Mouse (Mus musculus): ENCODE data around the gene Cdc34. TPM values are rescaled to one million over a fixed set of nuclear protein-coding genes. Genes with fewer than 3 reads are reported as not detected.

The Cdc34 gene
- polyA plus RNA-seq, 1 experiment from 2014 or later, result 73.1 TPM

GRCm38 (mm10) chr10:79688720-79689119, 6.7 kb downstream of the Cdc34 start, which contains the start of gene Gzmm:
Gene Gzmm (plus strand): TSS chr10:79689020.
- Histone ChIP-seq H3K4me1 (ENCODE audit: control insufficient read depth, insufficient read depth, low read length) (peaks cover 5% of the 10 kb centered on the region), H3K27ac (ENCODE audit: low read length) (no peak within 1 kb of the TSS), H3K36me3 (ENCODE audit: control insufficient read depth, insufficient read depth, low read length) (peaks cover 29% of the 10 kb centered on the region), H3K4me2 (ENCODE audit: low read length) (no peak within 1 kb of the TSS), H3K9me3 (replicated peaks; ENCODE audit: control insufficient read depth, low read length, poor library complexity, severe bottlenecking) (no peaks in the 10 kb centered on the region), H3K9ac (ENCODE audit: low read depth, low read length) (no peak within 1 kb of the TSS), H3K4me3 (ENCODE audit: low read depth, low read length) (no peak within 1 kb of the TSS), H3K27me3 (ENCODE audit: control insufficient read depth, insufficient read depth, low read depth, low read length) (no peaks in the 10 kb centered on the region)
- ATAC-seq, result no peak
- 81% methylated on average over 4 of the region's 4 CpGs for WGBS

- Histone ChIP-seq H3K27ac (ENCODE audit: low read length) (no peak overlapping the region), H3K36me3 (ENCODE audit: control insufficient read depth, insufficient read depth, low read length) (peaks cover 28% of the 10 kb centered on the region), H3K9me3 (replicated peaks; ENCODE audit: control insufficient read depth, low read length, poor library complexity, severe bottlenecking) (no peaks in the 10 kb centered on the region), H3K27me3 (ENCODE audit: control insufficient read depth, insufficient read depth, low read depth, low read length) (no peaks in the 10 kb centered on the region), H3K4me1 (ENCODE audit: control insufficient read depth, insufficient read depth, low read length) (peaks cover under 1% of the 10 kb centered on the region; the same call in 1 of the 2 replicates), H3K4me2 (ENCODE audit: low read length) (no peak overlapping the region), H3K9ac (ENCODE audit: low read depth, low read length) (no peak overlapping the region), H3K4me3 (ENCODE audit: low read depth, low read length) (no peak overlapping the region)
- 92% methylated on average over 3 of the region's 3 CpGs for WGBS
- no peak for ATAC-seq
These were observed 7.2 kb downstream of the Cdc34 start for GRCm38 (mm10) chr10:79689178-79689577.

GRCm38 (mm10) chr10:79691986-79692548, 10.1 kb downstream of the Cdc34 start:
- Histone ChIP-seq H3K27me3 (ENCODE audit: control insufficient read depth, insufficient read depth, low read depth, low read length) (no peaks in the 10 kb centered on the region), H3K9ac (ENCODE audit: low read depth, low read length) (no peak overlapping the region), H3K4me3 (ENCODE audit: low read depth, low read length) (no peak overlapping the region), H3K9me3 (replicated peaks; ENCODE audit: control insufficient read depth, low read length, poor library complexity, severe bottlenecking) (no peaks in the 10 kb centered on the region), H3K4me1 (ENCODE audit: control insufficient read depth, insufficient read depth, low read length) (no peaks in the 10 kb centered on the region), H3K36me3 (ENCODE audit: control insufficient read depth, insufficient read depth, low read length) (peaks cover 16% of the 10 kb centered on the region), H3K27ac (ENCODE audit: low read length) (no peak overlapping the region), H3K4me2 (ENCODE audit: low read length) (no peak overlapping the region)
- ATAC-seq, result no peak
- 100% methylated on average over 2 of the region's 2 CpGs for WGBS

- H3K36me3 ChIP-seq (ENCODE audit: control insufficient read depth, insufficient read depth, low read length), result peaks cover 3% of the 10 kb centered on the region
- WGBS, result 73% methylated on average over 12 of the region's 12 CpGs
- no peak for ATAC-seq
- no peaks in the 10 kb centered on the region for H3K4me1 ChIP-seq (ENCODE audit: control insufficient read depth, insufficient read depth, low read length)
- no peak overlapping the region for H3K4me2 ChIP-seq (ENCODE audit: low read length)
- H3K9me3 ChIP-seq (replicated peaks; ENCODE audit: control insufficient read depth, low read length, poor library complexity, severe bottlenecking), result no peaks in the 10 kb centered on the region
- H3K9ac ChIP-seq (ENCODE audit: low read depth, low read length), result no peak overlapping the region
- H3K27me3 ChIP-seq (ENCODE audit: control insufficient read depth, insufficient read depth, low read depth, low read length), result no peaks in the 10 kb centered on the region
- no peak overlapping the region for H3K4me3 ChIP-seq (ENCODE audit: low read depth, low read length)
- no peak overlapping the region for H3K27ac ChIP-seq (ENCODE audit: low read length)
These were observed 11.8 kb downstream of the Cdc34 start for GRCm38 (mm10) chr10:79693580-79694378.

GRCm38 (mm10) chr10:79694379-79694655, 12.3 kb downstream of the Cdc34 start:
- no peaks in the 10 kb centered on the region for H3K9me3 ChIP-seq (replicated peaks; ENCODE audit: control insufficient read depth, low read length, poor library complexity, severe bottlenecking)
- H3K4me3 ChIP-seq (ENCODE audit: low read depth, low read length), result no peak overlapping the region
- H3K4me1 ChIP-seq (ENCODE audit: control insufficient read depth, insufficient read depth, low read length), result no peaks in the 10 kb centered on the region
- no peak overlapping the region for H3K4me2 ChIP-seq (ENCODE audit: low read length)
- WGBS, result 84% methylated on average over 6 of the region's 6 CpGs
- H3K9ac ChIP-seq (ENCODE audit: low read depth, low read length), result no peak overlapping the region
- ATAC-seq, result no peak
- no peak overlapping the region for H3K27ac ChIP-seq (ENCODE audit: low read length)
- H3K36me3 ChIP-seq (ENCODE audit: control insufficient read depth, insufficient read depth, low read length), result no peaks in the 10 kb centered on the region
- no peaks in the 10 kb centered on the region for H3K27me3 ChIP-seq (ENCODE audit: control insufficient read depth, insufficient read depth, low read depth, low read length)

GRCm38 (mm10) chr10:79695231-79696128, 13.5 kb downstream of the Cdc34 start:
- H3K27ac ChIP-seq (ENCODE audit: low read length), result no peak overlapping the region
- WGBS, result 65% methylated on average over 13 of the region's 13 CpGs
- no peaks in the 10 kb centered on the region for H3K9me3 ChIP-seq (replicated peaks; ENCODE audit: control insufficient read depth, low read length, poor library complexity, severe bottlenecking)
- no peak overlapping the region for H3K4me3 ChIP-seq (ENCODE audit: low read depth, low read length)
- no peaks in the 10 kb centered on the region for H3K27me3 ChIP-seq (ENCODE audit: control insufficient read depth, insufficient read depth, low read depth, low read length)
- no peak for ATAC-seq
- no peak overlapping the region for H3K4me2 ChIP-seq (ENCODE audit: low read length)
- H3K4me1 ChIP-seq (ENCODE audit: control insufficient read depth, insufficient read depth, low read length), result no peaks in the 10 kb centered on the region
- H3K9ac ChIP-seq (ENCODE audit: low read depth, low read length), result no peak overlapping the region
- H3K36me3 ChIP-seq (ENCODE audit: control insufficient read depth, insufficient read depth, low read length), result no peaks in the 10 kb centered on the region

GRCm38 (mm10) chr10:79696129-79696651, 14.2 kb downstream of the Cdc34 start:
- Histone ChIP-seq H3K4me1 (ENCODE audit: control insufficient read depth, insufficient read depth, low read length) (no peaks in the 10 kb centered on the region), H3K9ac (ENCODE audit: low read depth, low read length) (no peak overlapping the region), H3K27ac (ENCODE audit: low read length) (no peak overlapping the region), H3K9me3 (replicated peaks; ENCODE audit: control insufficient read depth, low read length, poor library complexity, severe bottlenecking) (no peaks in the 10 kb centered on the region), H3K27me3 (ENCODE audit: control insufficient read depth, insufficient read depth, low read depth, low read length) (no peaks in the 10 kb centered on the region), H3K36me3 (ENCODE audit: control insufficient read depth, insufficient read depth, low read length) (no peaks in the 10 kb centered on the region), H3K4me3 (ENCODE audit: low read depth, low read length) (no peak overlapping the region), H3K4me2 (ENCODE audit: low read length) (no peak overlapping the region)
- 67% methylated on average over 9 of the region's 9 CpGs for WGBS
- no peak for ATAC-seq

- H3K27ac ChIP-seq (ENCODE audit: low read length), result no peak overlapping the region
- H3K36me3 ChIP-seq (ENCODE audit: control insufficient read depth, insufficient read depth, low read length), result no peaks in the 10 kb centered on the region
- no peak overlapping the region for H3K4me2 ChIP-seq (ENCODE audit: low read length)
- H3K27me3 ChIP-seq (ENCODE audit: control insufficient read depth, insufficient read depth, low read depth, low read length), result no peaks in the 10 kb centered on the region
- no peak overlapping the region for H3K9ac ChIP-seq (ENCODE audit: low read depth, low read length)
- H3K4me3 ChIP-seq (ENCODE audit: low read depth, low read length), result no peak overlapping the region
- 85% methylated on average over 6 of the region's 6 CpGs for WGBS
- H3K9me3 ChIP-seq (replicated peaks; ENCODE audit: control insufficient read depth, low read length, poor library complexity, severe bottlenecking), result no peaks in the 10 kb centered on the region
- H3K4me1 ChIP-seq (ENCODE audit: control insufficient read depth, insufficient read depth, low read length), result no peaks in the 10 kb centered on the region
- no peak for ATAC-seq
These were observed 15.9 kb downstream of the Cdc34 start for GRCm38 (mm10) chr10:79697916-79698315.
